Mouse (Mus musculus) liver, postnatal 0 days (tissue): ENCODE measurements around the gene Tex52.
A peak's percentile ranks its signal among the peaks of the same experiment; 100 is the strongest.

Experiments used
- CTCF ChIP-seq: sonication (generic); IDR thresholded peaks from 2 replicates; pipeline ENCODE4 v1.5.1; 2016; ENCODE audit warnings: antibody characterized with exemption, low read depth
- EP300 ChIP-seq: IDR thresholded peaks from 2 replicates; pipeline ENCODE4 v1.6.1; 2016; ENCODE audit warnings: antibody characterized with exemption, low read depth, mild to moderate bottlenecking

- TF ChIP-seq EP300 (no peak), CTCF (peak; percentile 47; the same call in 1 of the 2 replicates)
Observed at GRCm38 (mm10) chr6:128370040-128370439, 5.2 kb upstream of the Tex52 start.
